11 mouse cellular contexts compared by ENCODE assay signal in the genomic region with DNA sequence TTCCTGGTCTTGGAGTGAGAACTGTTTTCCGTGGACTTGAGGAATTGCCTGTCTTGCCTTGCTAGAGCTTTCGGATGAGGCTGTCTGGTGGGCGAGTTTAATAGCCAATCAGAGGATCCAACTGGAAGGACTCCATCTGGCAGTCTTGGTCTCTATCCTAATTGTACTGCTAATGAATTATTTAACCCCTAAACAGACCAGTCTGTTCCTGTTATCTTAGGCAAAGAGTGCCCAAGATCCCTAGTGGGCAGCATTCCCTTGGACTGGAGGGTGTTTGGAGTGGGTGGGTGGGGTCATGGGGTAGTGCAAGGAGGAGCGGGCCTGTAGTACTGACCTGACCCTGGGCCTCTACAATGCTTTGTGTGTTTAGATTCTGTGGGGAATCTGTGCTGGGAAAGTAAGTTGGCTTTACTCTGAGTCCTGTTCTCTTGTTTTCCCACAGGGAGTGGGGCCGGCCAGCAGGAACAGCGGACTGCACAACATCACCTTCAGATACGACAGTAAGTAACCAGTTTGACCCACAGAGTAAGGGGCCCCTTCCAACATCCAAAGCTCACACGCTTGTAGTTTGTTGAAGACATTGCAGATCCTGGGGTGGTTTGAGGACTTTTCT. TPM values are rescaled to one million over a fixed set of nuclear protein-coding genes. Genes with fewer than 3 reads are reported as not detected.
DNase-seq lines count a peak whose midpoint lies in the region; ATAC-seq and TF ChIP-seq lines count a peak whose summit lies in the region.
"Had no signal": no experiment of that assay in that cellular context is flagged by ENCODE, and none has a peak within 500 bp of the region (broad histone marks: within the 10 kb centered on the region; RNA-seq: fewer than 3 reads in every experiment).

No protein-coding gene starts in this region.

- TF ChIP-seq CTCF in heart, adult 2 months (IDR thresholded peaks at IDR 0.05), result no peak
- TF ChIP-seq CTCF in heart, postnatal 0 days (IDR thresholded peaks at IDR 0.05; ENCODE audit: low read depth), result no peak

- H3K4me1 ChIP-seq in heart, adult 2 months (ENCODE audit: control insufficient read depth, insufficient read depth, low read length), result peaks cover 24% of the 10 kb centered on the region
- peaks cover 26% of the 10 kb centered on the region for H3K4me1 ChIP-seq in midbrain, embryonic 13.5 days (replicated peaks)
- H3K4me1 ChIP-seq in midbrain, embryonic 14.5 days (ENCODE audit: control insufficient read depth, insufficient read depth, low read length), result peaks cover 8% of the 10 kb centered on the region
- peaks cover 36% of the 10 kb centered on the region for H3K4me1 ChIP-seq in heart, postnatal 0 days (ENCODE audit: control insufficient read depth, insufficient read depth)
- peaks cover 51% of the 10 kb centered on the region for H3K4me1 ChIP-seq in stomach, embryonic 16.5 days (ENCODE audit: control insufficient read depth, insufficient read depth, low read length)

- no peak for DNase-seq in heart, adult 2 months
- DNase-seq in heart, postnatal 36 days, result no peak
- no peak for DNase-seq in midbrain, embryonic 14.5 days
- DNase-seq in heart, postnatal 0 days (ENCODE audit: low spot score), result no peak
- no peak for DNase-seq in yolk sac, embryonic 10.5 days (ENCODE audit: low spot score)
- no peak for DNase-seq in testis, postnatal 10 days (ENCODE audit: low spot score)

- H3K9ac ChIP-seq in heart, adult 2 months (ENCODE audit: low read depth, low read length), result no peak overlapping the region
- H3K9ac ChIP-seq in midbrain, embryonic 13.5 days (replicated peaks), result no peak overlapping the region
- no peak overlapping the region for H3K9ac ChIP-seq in midbrain, embryonic 14.5 days (replicated peaks; ENCODE audit: low read length)
- no peak overlapping the region for H3K9ac ChIP-seq in heart, postnatal 0 days (replicated peaks; ENCODE audit: low read depth, low read length)
- H3K9ac ChIP-seq in stomach, embryonic 16.5 days (ENCODE audit: low read length), result no peak overlapping the region
- H3K9ac ChIP-seq: neural tube, embryonic 12.5 days had no signal

- ATAC-seq in midbrain, embryonic 13.5 days, result peak; percentile 48; the same call in 1 of the 2 replicates
- no peak; the same call in 1 of the 2 replicates for ATAC-seq in midbrain, embryonic 14.5 days (ENCODE audit: low FRiP score, low TSS enrichment)
- peak; percentile 22; the same call in 1 of the 2 replicates for ATAC-seq in heart, postnatal 0 days (ENCODE audit: insufficient read depth, low read depth)
- ATAC-seq in stomach, embryonic 16.5 days (ENCODE audit: insufficient read depth, low FRiP score), result no peak

- no peaks in the 10 kb centered on the region for H3K9me3 ChIP-seq in midbrain, embryonic 13.5 days
- no peaks in the 10 kb centered on the region for H3K9me3 ChIP-seq in midbrain, embryonic 14.5 days (ENCODE audit: control insufficient read depth, low read length)
- H3K9me3 ChIP-seq in heart, postnatal 0 days (replicated peaks; ENCODE audit: control insufficient read depth, low read length), result no peaks in the 10 kb centered on the region
- no peaks in the 10 kb centered on the region for H3K9me3 ChIP-seq in stomach, embryonic 16.5 days (replicated peaks; ENCODE audit: control insufficient read depth, low read length)
- H3K9me3 ChIP-seq: neural tube, embryonic 12.5 days had no signal

- no peaks in the 10 kb centered on the region for H3K27me3 ChIP-seq in heart, adult 2 months (ENCODE audit: control insufficient read depth, insufficient read depth, low read length)
- no peaks in the 10 kb centered on the region for H3K27me3 ChIP-seq in midbrain, embryonic 13.5 days
- no peaks in the 10 kb centered on the region for H3K27me3 ChIP-seq in midbrain, embryonic 14.5 days (ENCODE audit: control insufficient read depth, insufficient read depth, low read length)
- no peaks in the 10 kb centered on the region for H3K27me3 ChIP-seq in heart, postnatal 0 days (ENCODE audit: control insufficient read depth, insufficient read depth, low read length)
- H3K27me3 ChIP-seq in stomach, embryonic 16.5 days (ENCODE audit: control insufficient read depth, insufficient read depth, low read length), result no peaks in the 10 kb centered on the region
- H3K27me3 ChIP-seq: neural tube, embryonic 12.5 days had no signal

- peak overlapping the region; percentile 41 for H3K27ac ChIP-seq in heart, adult 2 months
- no peak overlapping the region for H3K27ac ChIP-seq in midbrain, embryonic 13.5 days
- no peak overlapping the region for H3K27ac ChIP-seq in midbrain, embryonic 14.5 days (replicated peaks; ENCODE audit: low read depth, low read length)
- H3K27ac ChIP-seq in heart, postnatal 0 days (ENCODE audit: low read depth), result peak overlapping the region; percentile 81
- H3K27ac ChIP-seq in stomach, embryonic 16.5 days (ENCODE audit: low read length), result peak overlapping the region; percentile 15
- H3K27ac ChIP-seq: left cerebral cortex, adult 2 months; neural tube, embryonic 12.5 days had no signal

- 61% methylated on average over 8 of the region's 8 CpGs for WGBS in heart, adult 2 months
- WGBS in midbrain, embryonic 13.5 days, result 63% methylated on average over 8 of the region's 8 CpGs
- 63% methylated on average over 8 of the region's 8 CpGs for WGBS in midbrain, embryonic 14.5 days
- 61% methylated on average over 8 of the region's 8 CpGs for WGBS in heart, postnatal 0 days
- WGBS in stomach, embryonic 16.5 days, result 49% methylated on average over 8 of the region's 8 CpGs

- intact Hi-C loops in heart, adult 2 months (cut with DNase I), result no loop called here
- intact Hi-C loops in heart, postnatal 36 days (cut with DNase I), result no loop called here

- H3K4me3 ChIP-seq in heart, adult 2 months, result no peak overlapping the region
- no peak overlapping the region for H3K4me3 ChIP-seq in midbrain, embryonic 13.5 days (replicated peaks)
- H3K4me3 ChIP-seq in midbrain, embryonic 14.5 days (replicated peaks; ENCODE audit: low read depth, low read length), result no peak overlapping the region
- no peak overlapping the region for H3K4me3 ChIP-seq in heart, postnatal 0 days (ENCODE audit: low read depth, low read length)
- no peak overlapping the region for H3K4me3 ChIP-seq in stomach, embryonic 16.5 days (replicated peaks; ENCODE audit: low read length)
- H3K4me3 ChIP-seq: left cerebral cortex, adult 2 months; neural tube, embryonic 12.5 days had no signal

- peaks cover 9% of the 10 kb centered on the region for H3K36me3 ChIP-seq in heart, adult 2 months (ENCODE audit: control insufficient read depth, insufficient read depth, low read length)
- no peaks in the 10 kb centered on the region for H3K36me3 ChIP-seq in midbrain, embryonic 13.5 days
- no peaks in the 10 kb centered on the region for H3K36me3 ChIP-seq in midbrain, embryonic 14.5 days (ENCODE audit: control insufficient read depth, insufficient read depth, low read length)
- no peaks in the 10 kb centered on the region for H3K36me3 ChIP-seq in heart, postnatal 0 days (replicated peaks; ENCODE audit: control insufficient read depth, insufficient read depth, low read length)
- H3K36me3 ChIP-seq in stomach, embryonic 16.5 days (ENCODE audit: control insufficient read depth, insufficient read depth, low read length), result no peaks in the 10 kb centered on the region
- H3K36me3 ChIP-seq: neural tube, embryonic 12.5 days had no signal

- no peaks in the 10 kb centered on the region for H3K79me2 ChIP-seq in heart, adult 2 months (replicated peaks; ENCODE audit: control insufficient read depth, insufficient read depth, low read length)

- TF ChIP-seq POLR2A in heart, adult 2 months (IDR thresholded peaks at IDR 0.05; ENCODE audit: insufficient read depth, low read depth, low read length), result no peak

- no peak for TF ChIP-seq EP300 in heart, adult 2 months (IDR thresholded peaks at IDR 0.05; ENCODE audit: insufficient read depth, low read depth, low read length)
- no peak for TF ChIP-seq EP300 in heart, postnatal 0 days (IDR thresholded peaks at IDR 0.05; ENCODE audit: low read depth)

- no peak overlapping the region for H3K4me2 ChIP-seq in midbrain, embryonic 13.5 days (replicated peaks)
- H3K4me2 ChIP-seq in midbrain, embryonic 14.5 days (ENCODE audit: low read length), result no peak overlapping the region
- no peak overlapping the region for H3K4me2 ChIP-seq in heart, postnatal 0 days (ENCODE audit: low read depth, low read length)
- H3K4me2 ChIP-seq in stomach, embryonic 16.5 days (ENCODE audit: low read depth, low read length), result no peak overlapping the region
- H3K4me2 ChIP-seq: neural tube, embryonic 12.5 days had no signal

RNA-seq across cellular contexts. Expression of gene Il17rd, which starts 37.3 kb away (rescaled TPM):
- total RNA-seq in heart, adult 2 months (2021), result 1 to 10 TPM; 3.2 to 4.5 TPM
- polyA plus RNA-seq in heart, adult 2 months (2012; rRNA removed), result 2.1 and 3.8 TPM in 2 replicates
- 1 to 10 TPM; 4.8 to 5.1 TPM for total RNA-seq in heart, postnatal 36 days (2021)
- 2.5 and 2.8 TPM in 2 replicates for polyA plus RNA-seq in midbrain, embryonic 13.5 days (2015; fragmentation: Nextera tagmentation; extraction: Ambion mirVana)
- polyA plus RNA-seq in midbrain, embryonic 14.5 days (2014; fragmentation: Nextera tagmentation; extraction: Ambion mirVana), result 2.9 and 3.0 TPM in 2 replicates
- total RNA-seq in heart, postnatal 0 days (2014; rRNA removed; ENCODE audit: low replicate concordance), result 3.5 and 4.2 TPM in 2 replicates
- 0.63 and 0.86 TPM in 2 replicates for polyA plus RNA-seq in heart, postnatal 0 days (2015; fragmentation: Nextera tagmentation; extraction: Ambion mirVana)
- polyA plus RNA-seq in stomach, embryonic 16.5 days (2015; fragmentation: Nextera tagmentation; extraction: Ambion mirVana), result 2.5 and 2.7 TPM in 2 replicates
- total RNA-seq: granulocyte monocyte progenitor cell, adult 5-6 weeks had no signal

RNA-seq across cellular contexts. Expression of gene Arhgef3, which starts 38.7 kb away (rescaled TPM):
- total RNA-seq in heart, adult 2 months (2021), result 10 to 100 TPM; 23.0 to 27.8 TPM
- 11.1 and 21.3 TPM in 2 replicates for polyA plus RNA-seq in heart, adult 2 months (2012; rRNA removed)
- total RNA-seq in heart, postnatal 36 days (2021), result 10 to 100 TPM; 27.5 to 37.7 TPM
- 1.7 and 2.4 TPM in 2 replicates for polyA plus RNA-seq in midbrain, embryonic 13.5 days (2015; fragmentation: Nextera tagmentation; extraction: Ambion mirVana)
- 5.3 and 5.5 TPM in 2 replicates for polyA plus RNA-seq in midbrain, embryonic 14.5 days (2014; fragmentation: Nextera tagmentation; extraction: Ambion mirVana)
- total RNA-seq in heart, postnatal 0 days (2014; rRNA removed; ENCODE audit: low replicate concordance), result 21.4 and 24.1 TPM in 2 replicates
- polyA plus RNA-seq in heart, postnatal 0 days (2015; fragmentation: Nextera tagmentation; extraction: Ambion mirVana), result 15.2 and 17.9 TPM in 2 replicates
- 20.9 and 22.8 TPM in 2 replicates for polyA plus RNA-seq in stomach, embryonic 16.5 days (2015; fragmentation: Nextera tagmentation; extraction: Ambion mirVana)

Comparison
In these comparisons a context has a peak if more than half of its experiments do, and no peak if none do; other contexts are left out.
1. ATAC-seq: peak in midbrain, embryonic 13.5 days (single experiment) and heart, postnatal 0 days (single experiment); none in midbrain, embryonic 14.5 days (single experiment) and stomach, embryonic 16.5 days (single experiment).
2. H3K27ac ChIP-seq: peak in heart, adult 2 months (single experiment), heart, postnatal 0 days (single experiment) and stomach, embryonic 16.5 days (single experiment); none in midbrain, embryonic 13.5 days (single experiment) and midbrain, embryonic 14.5 days (single experiment).